Mouse (Mus musculus) liver, postnatal 0 days (tissue): ENCODE data around the gene Cfap69.

ENCODE experiments used
- CTCF ChIP-seq: sonication (generic); IDR thresholded peaks from 2 replicates; pipeline ENCODE4 v1.5.1; 2016; ENCODE audit warnings: antibody characterized with exemption, low read depth
- EP300 ChIP-seq: IDR thresholded peaks from 2 replicates; pipeline ENCODE4 v1.6.1; 2016; ENCODE audit warnings: antibody characterized with exemption, low read depth, mild to moderate bottlenecking

GRCm38 (mm10) chr5:5676082-5676481, 12.0 kb upstream of the Cfap69 start:
- TF ChIP-seq EP300: no peak
- no peak for TF ChIP-seq CTCF
